Mouse (Mus musculus): ENCODE measurements around the gene Mtcl1.
"Not testable (repeated sequence)": the region's sequence is repeated elsewhere in the genome, so short reads cannot be mapped to it uniquely, and the experiment has no call there.

Gene Mtcl1

DNA sequence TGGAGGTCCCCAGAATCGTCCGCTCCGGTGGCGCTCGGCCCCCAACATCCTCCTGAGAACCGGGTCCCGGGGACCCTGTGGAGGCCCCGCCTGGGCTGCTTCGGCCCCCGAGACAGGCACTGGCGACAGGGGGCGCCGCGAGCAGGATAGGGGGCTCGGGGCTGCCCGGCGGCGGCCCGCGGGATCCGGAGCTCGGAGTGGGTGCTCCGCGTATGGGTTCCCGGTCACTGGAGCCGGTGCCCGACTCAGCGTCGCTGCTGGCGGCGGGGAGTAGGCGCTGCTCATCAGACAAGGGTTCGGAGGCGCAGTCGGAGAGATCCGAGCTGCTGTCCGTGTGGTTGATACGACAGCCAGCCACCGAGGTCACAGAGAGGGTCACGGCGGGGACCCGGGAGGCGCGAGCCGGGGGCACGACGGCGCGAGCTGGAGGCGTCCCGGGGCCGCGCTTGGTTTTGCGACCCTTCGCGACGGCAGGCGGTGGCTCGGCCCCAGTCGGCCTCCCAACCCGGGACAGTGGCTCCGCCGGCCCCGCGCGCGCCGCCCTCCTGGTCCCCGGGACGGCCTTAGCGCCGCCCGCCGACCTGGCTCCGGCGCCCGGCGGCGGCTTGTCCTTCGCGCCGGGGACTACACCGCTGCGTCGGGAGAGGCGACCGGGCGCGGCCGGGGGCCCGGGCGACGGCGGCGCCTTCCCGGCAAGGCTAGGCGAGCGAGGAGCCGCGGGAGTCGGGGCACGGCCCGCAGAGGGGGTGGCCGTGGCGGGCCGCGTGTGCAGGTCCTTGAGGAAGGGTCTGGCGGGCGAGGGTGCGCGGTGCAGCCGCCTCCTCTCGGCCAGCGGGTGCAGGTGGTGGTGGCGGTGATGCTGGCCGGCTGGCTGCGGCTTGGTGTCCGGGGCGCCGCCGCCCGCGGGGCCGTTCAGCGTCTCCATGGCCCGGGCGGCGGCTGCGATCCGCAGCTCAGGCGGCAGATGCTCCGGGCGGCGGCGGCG lies 837 bp downstream of the Mtcl1 start:
- DNase-seq (ENCODE audit: low read depth, low spot score): no peak

DNA sequence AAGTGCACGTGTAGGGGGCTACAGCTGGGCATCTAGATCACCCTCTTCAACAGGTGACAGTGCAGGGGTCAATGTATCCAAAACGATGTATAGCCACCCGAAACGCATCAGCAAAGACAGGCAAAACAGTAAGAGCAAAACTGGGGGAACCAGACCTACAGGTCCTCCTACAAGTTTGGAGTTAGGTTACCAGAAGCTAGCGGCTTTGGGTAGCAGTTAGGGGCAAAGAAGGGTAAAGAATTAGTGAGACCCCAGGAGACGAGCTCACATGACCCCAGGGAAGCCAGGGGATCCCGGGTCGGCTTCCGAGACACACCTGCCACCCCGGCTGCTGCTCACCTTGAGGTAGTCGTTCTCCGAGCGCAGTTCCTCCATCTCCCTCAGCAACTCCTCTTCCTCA lies 1.6 kb downstream of the Mtcl1 start:
- DNase-seq (ENCODE audit: low read depth, low spot score): no peak

DNA sequence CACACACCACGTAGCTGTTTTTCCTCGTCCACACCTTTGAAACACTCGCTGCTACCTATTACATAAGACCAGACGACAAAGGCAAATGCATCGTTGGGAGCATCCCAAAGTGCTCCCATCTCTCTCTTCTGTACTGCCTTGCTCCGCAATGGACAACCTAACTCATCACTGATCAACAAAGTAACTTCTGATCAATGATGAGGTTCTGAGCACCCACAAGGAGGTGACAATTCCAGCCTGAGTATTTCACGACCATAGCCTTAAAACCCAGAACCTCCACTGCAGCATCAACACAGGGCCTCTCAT lies 2.6 kb downstream of the Mtcl1 start:
- DNase-seq (ENCODE audit: low read depth, low spot score): no peak

DNA sequence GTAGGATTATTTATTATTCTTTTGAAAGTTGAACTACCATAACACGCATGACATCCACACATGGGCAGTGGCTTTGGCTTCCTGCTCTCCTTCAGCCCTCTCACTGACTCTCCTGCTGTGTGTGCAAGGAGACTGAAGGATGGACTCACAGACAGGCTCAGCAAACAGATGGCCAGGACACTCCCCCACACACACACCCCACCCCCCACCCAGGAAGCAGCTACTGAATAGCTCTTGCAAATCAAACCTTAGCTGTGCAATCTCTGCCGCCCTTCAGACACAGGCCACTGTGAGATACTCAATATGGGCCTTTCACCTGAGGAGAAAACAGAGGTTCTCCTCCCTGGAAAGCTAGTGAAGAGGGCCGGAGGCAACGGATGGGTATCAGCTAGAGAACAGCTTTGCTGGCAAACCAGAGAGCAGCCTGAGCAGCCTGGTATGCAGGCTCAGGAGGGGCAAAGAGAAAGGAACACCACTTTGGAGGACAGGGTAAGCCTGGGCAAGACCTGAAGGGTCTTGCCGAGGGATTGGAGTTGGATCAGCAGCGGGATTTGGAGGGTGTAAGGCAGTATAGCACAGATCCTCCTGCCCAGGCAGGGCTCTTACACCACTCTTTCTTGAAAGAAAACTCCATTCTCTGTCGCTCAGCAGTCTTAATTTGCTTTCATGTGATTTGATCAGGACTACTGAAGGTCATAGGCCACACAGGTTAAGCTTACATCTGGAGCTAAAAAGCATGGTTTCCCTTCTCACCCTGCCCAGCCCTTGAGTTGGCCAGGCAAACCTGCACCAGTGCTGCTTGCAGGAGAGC lies 3.1 kb downstream of the Mtcl1 start:
- no peak for DNase-seq (ENCODE audit: low read depth, low spot score)

DNA sequence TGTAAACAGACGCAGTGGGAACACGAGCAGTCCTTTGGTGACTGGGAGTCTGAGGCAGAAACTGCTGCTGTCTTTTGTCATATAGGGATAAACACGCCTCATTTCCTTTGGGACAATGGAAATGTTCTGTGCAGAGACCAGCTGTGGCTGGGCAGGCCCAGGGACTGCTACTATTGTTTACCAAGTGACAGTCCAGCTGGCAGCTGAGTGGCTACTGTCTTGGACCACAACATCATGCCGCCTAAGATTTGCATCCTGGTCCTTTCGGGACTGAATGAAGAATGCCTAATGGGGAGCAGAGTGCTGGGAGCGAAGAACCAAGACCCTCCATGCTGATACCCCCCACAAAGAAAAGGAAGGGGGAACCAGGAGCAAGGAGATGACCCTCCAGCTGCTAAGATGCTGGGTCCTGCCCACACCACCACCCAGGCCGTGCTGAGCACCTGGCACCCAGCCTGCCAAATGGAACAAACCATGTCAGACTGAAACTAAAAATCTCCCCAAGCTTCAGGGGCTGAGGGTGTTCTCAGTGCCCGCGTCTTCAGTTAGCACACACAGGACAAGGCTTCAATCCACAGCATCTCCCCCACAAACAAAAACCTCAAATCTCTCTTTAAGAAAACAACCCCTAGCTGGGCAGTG lies 5.4 kb downstream of the Mtcl1 start:
- DNase-seq (ENCODE audit: low read depth, low spot score): no peak

DNA sequence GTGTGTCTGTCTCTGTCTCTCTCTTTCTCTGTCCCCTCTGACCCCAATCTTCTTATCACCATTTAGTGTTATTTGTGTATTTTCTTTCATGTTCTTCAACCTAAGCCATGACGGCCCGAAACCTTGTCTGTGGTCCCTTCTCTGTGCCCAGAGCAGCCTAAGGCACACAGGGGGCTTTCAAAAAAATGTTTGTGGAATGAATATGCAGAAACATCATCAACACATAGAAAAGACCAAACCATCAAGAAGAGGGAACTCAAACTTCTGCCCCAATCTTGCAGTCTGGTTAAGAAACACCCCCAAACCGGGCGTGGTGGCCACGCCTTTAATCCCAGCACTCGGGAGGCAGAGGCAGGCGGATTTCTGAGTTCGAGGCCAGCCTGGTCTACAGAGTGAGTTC lies 9.7 kb downstream of the Mtcl1 start:
- no peak for DNase-seq (ENCODE audit: low read depth, low spot score)

DNA sequence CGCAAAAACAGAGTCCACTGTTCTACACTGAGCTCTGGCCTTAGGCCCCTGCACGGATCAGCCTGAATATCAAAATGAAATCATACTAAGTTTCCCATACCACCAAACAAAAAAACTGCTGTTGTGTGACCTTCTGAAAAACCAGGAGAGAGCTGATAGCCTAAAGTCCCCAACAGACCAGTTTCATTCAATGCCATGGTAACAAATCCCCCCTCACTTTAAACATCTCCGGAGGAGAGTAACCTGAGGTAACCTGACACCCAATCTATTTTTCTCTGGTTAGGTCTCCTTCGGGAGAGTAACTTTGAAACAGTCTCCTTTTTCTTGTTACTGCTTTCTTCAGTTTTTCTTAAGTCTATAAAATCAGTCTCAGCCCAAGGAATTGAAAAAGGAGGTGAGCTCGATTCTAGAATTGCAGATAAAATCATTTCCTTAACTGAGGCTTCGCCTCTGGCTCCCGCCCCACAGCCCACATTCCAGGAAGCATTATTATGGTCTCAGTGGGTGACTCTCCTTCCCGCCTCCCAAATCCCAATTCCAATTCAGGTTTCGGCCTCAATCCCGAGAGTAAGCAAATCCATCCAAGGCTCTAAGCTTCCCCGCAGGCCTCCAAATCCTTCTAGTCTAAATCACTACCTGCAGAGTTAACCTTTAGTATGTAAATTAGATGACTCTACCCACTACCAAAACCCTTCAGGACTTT lies 10.3 kb downstream of the Mtcl1 start:
- no peak for DNase-seq (ENCODE audit: low read depth, low spot score)

DNA sequence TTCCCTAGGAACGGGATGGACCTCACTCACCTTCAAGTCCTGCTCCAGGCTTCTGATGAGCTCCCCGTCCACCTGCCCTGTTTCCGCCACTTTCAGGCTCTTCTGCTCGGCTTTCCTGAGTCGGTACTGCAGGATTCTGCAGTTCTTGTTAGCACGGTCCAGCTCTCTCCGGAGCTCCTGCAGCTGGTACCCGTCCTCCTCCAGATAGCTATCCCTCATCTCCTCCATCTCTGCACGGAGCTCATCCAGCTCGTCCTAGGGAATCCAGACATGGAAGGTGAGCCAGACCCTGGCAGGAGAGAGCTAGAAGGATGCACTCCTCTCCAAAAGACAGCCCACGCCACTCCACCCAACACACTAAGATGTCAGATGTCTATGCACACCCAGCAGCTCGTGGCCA lies 11.4 kb downstream of the Mtcl1 start:
- DNase-seq (ENCODE audit: low read depth, low spot score): no peak

DNA sequence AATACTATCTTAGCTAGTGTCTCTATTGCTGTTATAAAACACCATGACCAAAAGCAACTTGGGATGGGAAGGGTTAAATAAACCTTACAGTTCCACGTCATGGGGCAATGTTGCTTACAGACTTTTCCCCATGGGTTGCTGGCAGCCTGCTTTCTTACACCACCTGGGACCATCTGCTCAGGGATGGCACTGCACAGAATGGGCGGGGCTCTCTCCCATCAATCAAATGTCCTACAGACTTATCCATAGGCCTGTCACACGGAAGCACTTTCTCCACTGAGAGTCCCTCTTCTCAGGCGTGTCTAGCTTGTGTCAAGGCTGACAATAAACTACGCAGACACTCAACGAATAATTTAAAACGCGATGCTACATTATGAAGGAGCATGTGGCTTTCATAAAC lies 12.7 kb downstream of the Mtcl1 start:
- no peak for DNase-seq (ENCODE audit: low read depth, low spot score)

DNA sequence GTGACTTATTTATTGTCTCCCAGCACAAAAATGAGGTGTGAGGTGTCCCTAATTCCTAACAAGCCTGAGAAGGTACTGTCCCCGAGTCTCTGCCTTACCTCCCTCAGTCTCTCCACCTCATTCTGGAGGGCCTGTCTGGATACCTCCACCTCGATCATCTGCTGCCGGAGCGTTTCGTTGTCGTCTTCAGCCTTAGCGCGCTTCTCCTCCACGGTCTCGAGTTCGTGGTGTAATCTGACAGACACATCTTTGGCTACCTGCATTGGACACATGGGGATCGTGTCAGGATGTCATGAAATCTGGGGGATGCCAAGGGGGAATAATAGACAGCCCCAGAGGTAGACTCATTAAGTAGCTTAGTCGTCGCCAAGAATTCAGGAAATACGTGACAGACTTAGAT lies 13.6 kb downstream of the Mtcl1 start:
- DNase-seq (ENCODE audit: low read depth, low spot score): no peak

DNA sequence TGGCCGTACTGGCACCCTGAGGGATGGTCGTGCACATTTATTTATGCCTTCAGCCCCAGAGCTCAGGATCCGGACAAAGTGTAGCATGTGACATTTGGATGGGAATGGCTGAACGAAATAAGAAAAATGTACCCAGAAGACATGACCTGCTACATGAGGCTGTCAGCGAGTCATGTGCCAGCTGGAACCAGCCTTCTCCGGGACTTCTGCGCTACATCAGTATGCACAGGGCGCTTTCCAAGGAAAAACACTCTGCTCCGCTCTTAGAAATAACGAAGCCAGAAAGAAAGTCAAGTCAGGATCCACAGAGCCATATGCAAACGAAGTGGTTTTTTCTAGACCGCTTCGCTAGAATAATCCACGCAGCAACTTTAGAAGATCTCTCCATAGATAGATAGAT lies 14.5 kb downstream of the Mtcl1 start:
- DNase-seq (ENCODE audit: low read depth, low spot score): no peak

DNA sequence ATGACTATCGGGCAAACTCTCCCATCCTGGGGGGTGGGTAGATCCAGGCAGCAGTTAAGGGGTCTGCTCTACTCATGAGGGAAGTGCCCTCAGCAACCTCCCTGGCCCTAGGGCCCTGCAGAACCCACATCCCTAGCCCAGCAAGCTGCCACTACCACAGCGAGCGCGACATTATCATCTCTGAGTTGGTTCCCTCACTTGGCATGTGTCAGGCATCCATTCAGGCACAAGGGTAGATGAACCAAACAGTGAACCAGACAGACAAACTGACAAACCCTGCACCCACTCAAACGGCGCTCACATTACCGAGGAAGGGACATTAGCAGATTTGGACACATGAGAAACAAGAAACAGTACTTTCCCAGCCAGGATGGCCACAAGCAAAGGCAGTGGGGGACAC lies 15.0 kb downstream of the Mtcl1 start:
- no peak for DNase-seq (ENCODE audit: low read depth, low spot score)

DNA sequence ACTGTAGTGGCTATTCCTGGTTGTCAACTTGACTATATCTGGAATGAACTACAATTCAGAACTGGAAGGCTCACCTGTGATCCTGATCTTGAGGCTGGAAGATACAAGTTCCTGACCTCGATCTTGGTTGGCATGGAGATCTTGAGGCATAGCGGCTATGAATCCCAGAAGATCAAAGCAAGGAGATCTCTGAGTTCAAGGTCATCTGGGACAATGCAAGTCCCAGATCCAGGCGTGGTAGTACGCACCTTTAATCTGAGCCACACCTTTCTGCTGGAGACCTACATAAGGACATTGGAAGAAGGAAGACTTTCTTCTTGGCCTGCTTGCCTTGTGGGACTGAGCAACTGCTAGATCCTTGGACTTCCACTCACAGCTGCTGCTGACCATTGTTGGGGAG lies 24.9 kb downstream of the Mtcl1 start:
- not testable (repeated sequence) for DNase-seq (ENCODE audit: low read depth, low spot score)

DNA sequence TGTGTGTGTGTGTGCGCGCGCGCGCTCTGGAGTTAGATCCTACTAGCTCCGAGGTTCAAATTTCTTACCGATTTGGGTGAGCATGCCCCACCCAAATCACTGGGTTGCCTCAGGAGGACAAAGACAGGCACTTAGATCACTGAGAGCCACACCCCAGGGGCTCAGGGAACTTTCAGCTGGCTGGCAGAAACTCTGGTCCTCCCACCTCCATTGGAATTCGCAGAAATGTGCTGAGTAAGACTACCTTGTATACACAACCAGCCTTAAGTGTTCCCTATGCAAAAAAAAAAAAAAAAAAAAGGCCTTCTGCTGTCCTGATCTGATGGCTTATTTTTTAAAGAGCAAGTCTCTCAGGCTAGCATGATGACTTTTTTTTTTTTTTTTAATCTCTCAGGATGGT lies 30.1 kb downstream of the Mtcl1 start:
- DNase-seq (ENCODE audit: low read depth, low spot score): no peak

DNA sequence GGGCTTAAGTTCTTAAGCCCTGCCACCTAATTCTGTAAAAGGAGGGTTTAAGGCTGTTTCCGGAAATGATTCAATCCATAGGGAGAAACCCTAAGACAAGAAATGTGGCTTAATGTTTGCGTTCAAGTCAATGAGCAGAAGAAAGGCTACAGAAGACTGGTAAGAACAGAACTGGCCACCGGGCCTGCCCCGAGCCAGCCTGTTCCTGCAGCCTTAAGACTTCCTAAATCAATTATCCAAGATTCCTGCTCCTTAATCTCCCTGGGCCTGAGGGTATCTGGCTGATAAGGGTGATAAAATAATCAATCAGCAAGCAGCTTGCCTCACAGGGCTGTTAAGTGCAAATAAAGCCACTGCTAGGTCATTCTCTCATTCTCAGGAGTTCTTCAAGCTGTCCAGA lies 31.8 kb downstream of the Mtcl1 start:
- DNase-seq (ENCODE audit: low read depth, low spot score): no peak

DNA sequence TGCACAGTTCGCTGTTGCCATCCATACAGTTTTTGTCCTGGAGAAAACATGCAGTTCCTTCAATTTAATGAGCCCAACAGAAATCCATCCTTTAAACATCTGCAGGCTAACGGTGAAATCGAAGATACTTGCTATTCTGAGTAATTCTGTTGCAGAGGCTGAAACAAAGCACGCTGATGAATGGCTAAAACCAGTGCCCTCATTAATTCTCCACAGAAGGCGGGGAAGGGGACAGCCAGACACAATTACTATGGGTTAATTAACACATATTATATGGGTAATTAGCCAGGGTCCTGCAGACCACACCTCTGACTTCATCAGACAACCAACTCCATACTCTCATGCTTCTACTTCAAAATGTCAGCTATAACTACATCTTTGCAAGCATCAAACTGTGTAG lies 32.2 kb downstream of the Mtcl1 start:
- DNase-seq (ENCODE audit: low read depth, low spot score): no peak

DNA sequence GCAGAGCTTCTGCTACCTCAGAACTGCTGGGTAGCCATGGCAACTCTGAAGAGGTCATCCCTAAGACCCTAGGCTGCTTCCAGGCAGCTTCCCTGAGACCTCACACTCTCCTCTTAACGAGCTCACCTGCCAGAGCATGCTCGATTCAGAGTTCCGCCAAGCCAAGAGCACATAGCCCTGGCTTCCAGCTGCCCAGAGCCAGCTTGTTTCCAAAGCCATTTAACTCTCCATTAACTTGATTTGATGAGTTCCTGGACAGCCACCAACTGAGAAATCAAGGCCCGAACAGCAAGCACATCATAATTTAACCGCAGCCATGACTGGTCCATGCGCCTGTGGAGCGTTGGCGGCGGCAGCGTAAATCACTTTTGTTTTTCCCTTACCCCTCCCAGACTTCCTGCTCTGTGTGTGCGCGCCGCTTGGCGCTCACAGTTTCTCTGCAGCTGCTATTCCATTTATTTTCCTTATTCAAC lies 32.7 kb downstream of the Mtcl1 start:
- DNase-seq (ENCODE audit: low read depth, low spot score): no peak

DNA sequence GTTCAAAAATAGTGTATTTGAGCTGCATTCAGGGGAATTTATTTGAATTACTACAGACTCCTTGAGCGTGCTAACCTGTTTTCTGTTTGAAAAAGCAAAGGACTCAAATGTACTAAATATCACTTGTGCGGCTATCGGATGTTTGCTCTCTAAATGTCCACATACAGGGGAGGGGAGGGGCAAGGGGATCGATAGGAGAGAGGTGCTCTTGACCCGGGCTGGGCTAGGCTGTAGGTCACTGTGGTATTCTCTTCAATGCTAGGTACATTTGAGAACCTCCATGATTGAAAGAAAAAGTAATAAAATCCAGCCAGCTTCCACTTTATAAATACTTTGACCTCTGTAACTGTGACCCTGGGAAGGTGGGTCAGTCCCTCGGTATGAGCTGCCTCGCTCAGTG lies 33.1 kb downstream of the Mtcl1 start:
- DNase-seq (ENCODE audit: low read depth, low spot score): no peak

DNA sequence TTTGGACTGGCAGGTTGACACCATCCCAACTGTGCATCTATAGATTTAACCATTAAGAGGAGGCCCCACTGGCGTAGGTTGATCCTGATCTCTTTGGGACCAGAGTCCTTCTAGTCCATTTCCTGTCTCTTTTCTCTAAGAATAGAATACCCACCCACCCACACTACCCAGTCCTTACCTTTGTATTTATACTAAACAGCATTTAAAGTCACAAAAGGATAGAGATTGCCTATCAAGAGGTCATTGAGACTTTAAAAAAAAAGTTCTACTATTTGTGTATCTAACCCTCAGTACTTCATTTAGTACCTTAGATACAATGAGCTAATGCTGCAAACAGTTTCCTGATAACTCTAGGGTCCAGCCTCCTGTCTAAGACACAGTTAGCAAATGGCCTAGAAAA lies 35.2 kb downstream of the Mtcl1 start:
- no peak for DNase-seq (ENCODE audit: low read depth, low spot score)

DNA sequence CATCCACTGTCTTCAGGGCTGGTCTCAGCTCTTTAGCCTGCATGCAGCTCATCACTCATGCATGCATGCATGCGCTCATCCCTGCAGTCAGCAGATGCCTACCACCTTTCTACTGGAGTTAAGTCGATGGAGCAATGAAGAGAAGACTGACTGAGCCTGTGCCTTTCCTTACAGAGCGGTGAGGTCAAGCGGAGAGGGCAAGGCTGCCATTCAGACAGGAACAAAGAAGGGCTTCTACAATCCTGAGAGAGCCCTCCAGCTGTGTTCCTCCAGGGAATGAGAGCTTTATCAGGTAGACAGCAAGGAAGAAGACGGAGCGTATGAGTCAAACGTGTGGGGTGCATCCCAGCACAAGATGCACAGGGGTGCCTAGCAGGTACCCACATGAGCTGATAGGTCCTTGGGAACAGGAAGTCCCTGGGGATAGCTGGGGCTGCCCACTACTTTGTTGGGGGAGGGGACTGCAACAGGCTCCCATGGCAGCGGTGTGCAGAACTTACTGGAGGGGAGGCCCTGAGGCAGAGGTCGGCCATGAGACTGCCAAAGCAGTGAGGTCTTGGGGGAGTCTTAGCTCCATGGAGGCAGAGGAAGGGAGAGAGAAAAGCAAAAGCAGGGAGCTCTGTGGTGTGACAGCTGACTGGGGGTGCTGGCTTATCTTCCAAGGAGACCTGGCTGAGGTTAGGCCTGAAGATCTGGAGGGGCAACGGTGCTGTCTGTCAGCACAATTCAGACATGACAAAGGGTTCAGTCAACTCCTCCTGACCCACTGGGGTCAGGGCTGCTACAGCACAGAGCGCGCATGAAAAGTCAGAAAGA lies 37.2 kb downstream of the Mtcl1 start:
- no peak for DNase-seq (ENCODE audit: low read depth, low spot score)

DNA sequence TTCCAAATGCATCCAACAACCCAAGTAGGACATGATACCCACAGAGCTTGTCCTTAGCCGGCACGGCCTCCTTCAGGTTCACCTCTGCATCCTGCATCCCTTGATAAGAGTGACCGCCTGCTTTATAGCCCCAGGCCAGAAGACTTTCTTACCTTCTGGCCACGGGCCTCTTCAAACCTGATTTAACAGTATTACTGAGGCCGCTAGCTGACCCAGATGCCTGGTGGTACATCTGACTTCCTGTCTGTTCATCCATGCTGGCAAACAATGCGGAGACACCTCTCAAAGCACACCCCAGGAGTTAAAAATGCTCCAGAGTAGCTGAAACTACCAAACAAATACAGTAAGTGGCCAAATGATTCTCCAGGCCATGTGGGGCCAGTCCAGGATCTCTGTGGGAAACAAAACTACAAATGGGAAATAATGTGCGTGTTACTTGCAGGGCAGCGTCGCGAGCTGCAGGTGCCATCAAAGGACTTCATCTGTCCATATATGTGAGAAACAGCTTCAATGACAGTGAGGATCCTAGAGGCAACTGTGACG lies 38.6 kb downstream of the Mtcl1 start:
- no peak for DNase-seq (ENCODE audit: low read depth, low spot score)

Measured in c-Kit-negative CD71-positive TER-119-positive erythroid progenitor cells, embryonic 14.5 days (primary cell).